ENCODE assay signal across 28 mouse cellular contexts in the genomic region with DNA sequence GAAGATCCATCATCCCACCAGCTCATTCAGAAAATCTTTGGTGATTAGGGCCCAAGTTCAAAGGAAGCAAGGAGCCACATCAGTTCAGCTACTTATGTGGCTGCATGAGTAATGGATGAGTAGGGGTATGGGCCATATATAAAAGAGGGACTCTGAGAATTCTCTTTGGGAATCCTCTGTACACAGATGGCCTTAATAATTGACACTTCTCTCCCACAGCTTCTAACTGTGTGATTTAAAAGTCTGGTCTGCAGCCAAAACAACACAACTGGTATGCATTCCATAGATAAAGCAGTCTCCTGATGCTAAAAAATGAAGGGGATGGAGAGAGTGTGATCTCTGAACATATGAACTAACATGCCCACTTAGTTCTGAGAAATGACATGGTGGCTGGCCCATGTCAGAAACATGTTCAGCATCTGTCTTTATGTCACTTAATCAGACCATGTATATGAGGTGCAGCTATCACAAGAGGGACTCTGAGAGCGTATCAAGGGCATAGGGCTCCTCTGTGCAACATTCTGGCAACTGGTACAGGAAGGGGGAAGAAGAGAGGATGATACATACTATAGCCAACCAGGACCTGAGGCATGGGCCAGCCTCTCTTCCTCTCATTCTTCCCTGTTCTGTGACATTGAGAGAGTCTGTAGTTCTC.
DNase-seq lines count a peak whose midpoint lies in the region; ATAC-seq and TF ChIP-seq lines count a peak whose summit lies in the region.
"Had no signal": no experiment of that assay in that cellular context is flagged by ENCODE, and none has a peak within 500 bp of the region (broad histone marks: within the 10 kb centered on the region; RNA-seq: fewer than 3 reads in every experiment).

No protein-coding gene starts in this region.

- peak; percentile 94 for ATAC-seq in lung, embryonic 16.5 days (ENCODE audit: low read depth)
- ATAC-seq in stomach, postnatal 0 days (ENCODE audit: low FRiP score, low TSS enrichment) = no peak
- ATAC-seq: CD4-positive, CD25-positive, alpha-beta regulatory T cell, adult 4 months; forebrain, postnatal 0 days; hindbrain, postnatal 0 days had no signal

- H3K9me3 ChIP-seq in lung, embryonic 16.5 days (ENCODE audit: control insufficient read depth, low read length) = no peaks in the 10 kb centered on the region
- H3K9me3 ChIP-seq in stomach, postnatal 0 days (ENCODE audit: control insufficient read depth, low read length) = no peaks in the 10 kb centered on the region
- H3K9me3 ChIP-seq: embryonic facial prominence, embryonic 10.5 days; embryonic facial prominence, embryonic 13.5 days; forebrain, embryonic 12.5 days; heart, embryonic 12.5 days; heart, embryonic 15.5 days had no signal

- H3K36me3 ChIP-seq in lung, embryonic 16.5 days (ENCODE audit: control insufficient read depth, insufficient read depth, low read length) = no peaks in the 10 kb centered on the region
- H3K36me3 ChIP-seq in stomach, postnatal 0 days (ENCODE audit: control insufficient read depth, insufficient read depth, low read length) = no peaks in the 10 kb centered on the region
- H3K36me3 ChIP-seq: embryonic facial prominence, embryonic 10.5 days; embryonic facial prominence, embryonic 13.5 days; forebrain, embryonic 12.5 days; heart, embryonic 12.5 days; heart, embryonic 15.5 days had no signal

- no peaks in the 10 kb centered on the region for H3K27me3 ChIP-seq in lung, embryonic 16.5 days (ENCODE audit: control insufficient read depth, insufficient read depth, low read depth, low read length)
- no peaks in the 10 kb centered on the region for H3K27me3 ChIP-seq in stomach, postnatal 0 days (ENCODE audit: control insufficient read depth, insufficient read depth, low read length)
- H3K27me3 ChIP-seq: embryonic facial prominence, embryonic 13.5 days; forebrain, embryonic 12.5 days; heart, embryonic 12.5 days; heart, embryonic 15.5 days had no signal

- H3K4me3 ChIP-seq in layer of hippocampus, adult 2 months = no peak overlapping the region
- H3K4me3 ChIP-seq in lung, embryonic 16.5 days (ENCODE audit: low read length) = no peak overlapping the region
- H3K4me3 ChIP-seq in stomach, postnatal 0 days (ENCODE audit: low read depth, low read length) = no peak overlapping the region
- H3K4me3 ChIP-seq: embryonic facial prominence, embryonic 10.5 days; embryonic facial prominence, embryonic 13.5 days; erythroblast, embryonic 14.5 days; forebrain, embryonic 12.5 days; gastrocnemius, adult 2 months; heart, embryonic 12.5 days; heart, embryonic 15.5 days had no signal

- TF ChIP-seq POLR2A in brain, embryonic 14.5 days (IDR thresholded peaks at IDR 0.05; ENCODE audit: borderline replicate concordance, extremely low read depth, insufficient read depth, insufficient read length, poor library complexity, severe bottlenecking) = no peak

- no peak overlapping the region for H3K9ac ChIP-seq in lung, embryonic 16.5 days (ENCODE audit: low read length)
- H3K9ac ChIP-seq in stomach, postnatal 0 days (ENCODE audit: low read length) = no peak overlapping the region
- H3K9ac ChIP-seq: embryonic facial prominence, embryonic 13.5 days; forebrain, embryonic 12.5 days; forebrain, postnatal 0 days; heart, embryonic 12.5 days; heart, embryonic 15.5 days; hindbrain, embryonic 14.5 days had no signal

- no peak for DNase-seq in layer of hippocampus, adult 2 months (ENCODE audit: low spot score in 2 of 2)
- DNase-seq in layer of hippocampus, postnatal 14 days (ENCODE audit: low spot score in 2 of 2) = no peak
- DNase-seq in lung, adult 18-20 months = no peak
- DNase-seq in brain, embryonic 14.5 days (ENCODE audit: low read depth) = peak; percentile 39
- no peak for DNase-seq in stomach, postnatal 0 days (ENCODE audit: low spot score)
- DNase-seq: adrenal gland, adult 2 months; adrenal gland, postnatal 14 days; cerebellum, adult 11-12 months; cerebellum, adult 8-10 months; cerebellum, postnatal 10 days; cerebellum, postnatal 36 days; embryo, embryonic 11 days; forebrain, postnatal 0 days; gastrocnemius, adult 2 months; gastrocnemius, postnatal 14 days; heart, adult 18-20 months; heart, postnatal 10 days; heart, postnatal 4 days had no signal

- H3K4me2 ChIP-seq in lung, embryonic 16.5 days (ENCODE audit: low read depth, low read length) = no peak overlapping the region
- no peak overlapping the region for H3K4me2 ChIP-seq in stomach, postnatal 0 days (replicated peaks; ENCODE audit: low read depth)
- H3K4me2 ChIP-seq: embryonic facial prominence, embryonic 13.5 days; forebrain, embryonic 12.5 days; heart, embryonic 12.5 days; heart, embryonic 15.5 days; hindbrain, embryonic 14.5 days had no signal

- no peak for TF ChIP-seq CTCF in layer of hippocampus, adult 2 months (conservative IDR thresholded peaks at IDR 0.05)
- TF ChIP-seq CTCF in brain, embryonic 14.5 days (IDR thresholded peaks at IDR 0.05; ENCODE audit: borderline replicate concordance, extremely low read depth, insufficient read depth, insufficient read length) = no peak
- TF ChIP-seq CTCF in stomach, postnatal 0 days (IDR thresholded peaks at IDR 0.05; ENCODE audit: low read depth) = no peak

- no peak for TF ChIP-seq EP300 in stomach, postnatal 0 days (optimal IDR thresholded peaks at IDR 0.05)

- H3K4me1 ChIP-seq in lung, embryonic 16.5 days (replicated peaks; ENCODE audit: control insufficient read depth, insufficient read depth, low read length) = 0 out of 2 replicates have a peak, but pooled peaks cover 3% of the 10 kb centered on the region
- H3K4me1 ChIP-seq in stomach, postnatal 0 days (replicated peaks; ENCODE audit: control insufficient read depth, insufficient read depth) = no peaks in the 10 kb centered on the region
- H3K4me1 ChIP-seq: embryonic facial prominence, embryonic 10.5 days; embryonic facial prominence, embryonic 13.5 days; forebrain, embryonic 12.5 days; heart, embryonic 12.5 days had no signal

- WGBS in lung, embryonic 16.5 days = 23% methylated on average over 1 of the region's 1 CpGs
- 80% methylated on average over 1 of the region's 1 CpGs for WGBS in stomach, postnatal 0 days

- peak overlapping the region; percentile 61 for H3K27ac ChIP-seq in layer of hippocampus, adult 2 months
- H3K27ac ChIP-seq in lung, embryonic 16.5 days (ENCODE audit: low read length) = no peak overlapping the region
- H3K27ac ChIP-seq in stomach, postnatal 0 days (replicated peaks) = no peak overlapping the region
- H3K27ac ChIP-seq: embryonic facial prominence, embryonic 10.5 days; embryonic facial prominence, embryonic 13.5 days; forebrain, embryonic 12.5 days; gastrocnemius, adult 2 months; heart, embryonic 15.5 days; hindbrain, embryonic 14.5 days; hindbrain, postnatal 0 days had no signal
